Mouse (Mus musculus): Measurements from ENCODE around the gene Camsap1.
A peak's percentile ranks its signal among the peaks of the same experiment; 100 is the strongest.

Gene Camsap1

DNA sequence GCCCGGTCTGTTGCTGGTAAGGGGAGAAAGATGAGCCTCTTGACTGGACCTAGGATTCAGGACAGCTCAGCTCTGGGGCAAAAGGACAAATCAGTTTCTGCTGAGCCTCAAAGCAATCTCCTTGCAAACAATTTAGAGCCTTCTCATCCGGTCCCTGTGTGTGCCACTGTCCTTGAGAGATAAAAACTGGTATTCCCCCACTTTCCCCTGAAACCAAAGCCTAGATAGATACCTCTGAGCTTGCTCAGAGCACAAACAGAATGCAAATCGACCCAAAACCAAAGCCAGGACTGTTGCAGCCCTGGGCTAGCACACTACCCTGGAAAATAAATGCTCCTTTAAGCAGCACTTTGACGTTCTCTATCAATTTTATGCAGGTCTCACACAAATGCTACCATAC lies 4.1 kb downstream of the Camsap1 start:
- DNase-seq (ENCODE audit: low read depth, low spot score): no peak

DNA sequence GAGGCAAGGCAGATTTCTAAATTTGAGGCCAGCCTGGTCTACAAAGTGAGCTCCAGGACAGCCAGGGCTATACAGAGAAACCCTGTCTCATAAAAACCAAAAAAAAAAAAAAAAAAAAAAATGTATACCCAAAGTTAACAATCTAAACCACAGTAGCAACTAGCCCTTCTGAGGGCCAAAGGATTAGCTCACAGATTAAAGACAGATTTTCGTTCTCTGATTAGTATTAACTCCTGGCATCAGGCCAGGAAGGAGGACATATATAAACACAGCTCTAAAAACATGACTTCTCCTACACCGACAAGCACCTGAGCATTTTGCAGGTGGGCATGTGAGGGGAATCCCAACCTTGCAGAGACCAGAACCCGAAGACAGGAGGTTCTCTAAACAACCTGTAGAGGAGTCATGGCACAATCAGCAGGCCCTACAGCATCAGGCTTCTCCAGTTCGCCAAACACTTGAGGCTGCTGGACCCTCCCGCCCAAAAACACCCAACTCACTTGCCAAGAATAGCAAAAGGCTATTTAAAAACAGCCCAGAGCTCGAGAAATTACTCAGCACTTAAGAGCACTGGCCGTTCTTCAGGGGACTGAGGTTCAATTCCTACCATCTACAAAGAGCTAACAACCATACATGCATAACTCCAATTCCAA lies 5.4 kb downstream of the Camsap1 start:
- no peak for DNase-seq (ENCODE audit: low read depth, low spot score)

DNA sequence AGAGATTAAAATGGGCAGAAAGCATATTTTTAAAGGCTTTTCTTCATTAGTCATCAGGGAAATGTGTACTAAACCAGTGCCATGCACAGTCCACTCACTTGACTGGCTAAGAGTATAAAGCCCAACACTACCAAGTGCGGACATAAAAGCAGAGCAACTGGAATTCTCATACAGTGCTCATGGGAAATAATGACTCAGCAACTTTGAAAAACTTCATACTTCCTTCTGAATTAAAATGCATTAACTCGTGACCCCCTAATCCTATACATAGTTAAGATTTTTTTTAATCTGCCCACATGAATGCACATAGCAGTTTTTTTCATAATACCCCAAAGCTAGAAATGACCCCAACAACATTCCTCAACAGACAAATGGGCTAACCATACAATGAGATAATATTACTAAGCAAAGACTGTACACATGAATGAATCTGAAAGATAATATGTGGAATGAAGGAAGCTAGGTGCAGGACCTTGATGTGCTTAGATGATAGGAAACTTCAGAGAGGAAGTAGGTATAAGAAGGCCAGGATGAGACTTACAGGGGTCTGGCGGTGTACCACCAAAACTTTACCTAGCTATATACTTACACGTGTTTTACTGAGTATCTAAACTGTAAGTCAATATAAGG lies 7.8 kb downstream of the Camsap1 start:
- DNase-seq (ENCODE audit: low read depth, low spot score): no peak

DNA sequence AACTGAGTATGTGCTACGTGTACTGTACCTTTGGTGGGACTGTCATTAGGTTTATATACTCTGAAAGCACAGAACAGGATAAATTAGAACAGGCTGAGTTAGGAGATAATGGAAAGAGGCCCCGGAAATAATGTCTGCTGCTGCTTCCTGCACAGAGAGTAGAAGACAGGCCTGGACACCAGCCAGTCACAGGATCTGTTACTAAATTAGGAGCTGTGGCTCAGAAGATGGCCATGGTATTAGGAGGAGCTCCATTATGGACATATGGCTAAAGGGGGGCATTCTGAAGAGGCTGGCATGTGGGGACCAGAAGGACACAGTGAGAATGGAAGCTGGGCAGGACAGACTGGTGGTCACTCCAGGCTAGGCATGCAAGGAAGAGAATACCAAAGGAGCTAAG lies 12.7 kb downstream of the Camsap1 start:
- DNase-seq (ENCODE audit: low read depth, low spot score): no peak

DNA sequence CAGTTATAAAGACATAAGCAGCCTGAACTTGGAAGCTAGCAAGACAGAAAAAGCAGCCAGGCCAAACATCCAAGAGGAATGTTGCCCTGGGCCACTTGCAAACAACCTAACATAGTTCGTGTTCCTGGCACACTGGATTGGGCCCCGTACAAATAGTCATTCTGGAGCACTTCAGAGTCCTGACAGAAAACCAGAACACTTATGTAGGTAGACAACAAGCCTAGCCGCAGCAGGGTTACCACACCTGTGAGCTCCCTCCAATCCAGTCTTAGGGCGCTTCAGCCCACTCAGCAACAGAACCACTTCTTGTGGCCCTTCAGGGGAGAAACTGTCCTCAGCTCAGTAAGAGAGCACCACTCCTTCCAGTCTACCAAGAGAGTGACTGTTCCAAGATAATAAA lies 13.8 kb downstream of the Camsap1 start:
- no peak for DNase-seq (ENCODE audit: low read depth, low spot score)

DNA sequence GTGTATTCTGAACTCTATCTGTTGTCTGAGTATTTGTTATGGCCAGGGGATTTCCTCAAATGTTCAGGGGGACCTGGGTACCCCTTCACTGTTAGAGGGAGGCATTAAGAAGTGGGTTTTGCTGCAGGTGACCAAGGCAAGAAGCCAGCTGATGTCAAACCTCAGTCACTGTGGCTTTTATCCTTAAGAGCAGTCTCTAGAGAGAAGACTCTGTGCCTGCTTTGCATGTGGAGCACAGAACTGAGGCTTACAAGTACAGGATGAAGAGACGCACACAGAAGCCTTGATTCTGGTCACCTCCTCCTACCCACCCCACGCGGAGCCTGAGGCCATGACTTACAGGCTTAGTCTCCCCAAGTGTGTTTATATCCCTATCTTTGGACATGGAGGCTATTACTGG lies 33.8 kb downstream of the Camsap1 start:
- DNase-seq (ENCODE audit: low read depth, low spot score): no peak

DNA sequence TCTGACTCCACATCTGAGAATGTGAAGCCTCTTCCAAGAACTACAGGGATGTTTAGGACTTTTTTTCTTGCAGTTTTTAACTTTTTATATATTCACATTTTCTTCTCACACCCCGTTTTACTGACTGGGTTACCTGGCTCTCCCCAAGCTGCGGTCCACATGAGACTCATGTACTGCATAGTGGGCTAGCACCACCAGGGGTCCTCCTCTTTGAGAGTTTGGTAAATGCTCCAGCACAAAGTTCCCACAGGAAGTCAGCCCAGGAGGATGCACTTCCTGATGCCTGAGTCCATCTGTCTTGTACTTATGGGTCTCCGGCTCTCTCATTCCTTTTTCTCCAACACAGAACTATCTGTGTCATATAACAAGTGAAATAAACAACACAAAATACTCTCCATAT lies 35.1 kb downstream of the Camsap1 start:
- DNase-seq (ENCODE audit: low read depth, low spot score): no peak

DNA sequence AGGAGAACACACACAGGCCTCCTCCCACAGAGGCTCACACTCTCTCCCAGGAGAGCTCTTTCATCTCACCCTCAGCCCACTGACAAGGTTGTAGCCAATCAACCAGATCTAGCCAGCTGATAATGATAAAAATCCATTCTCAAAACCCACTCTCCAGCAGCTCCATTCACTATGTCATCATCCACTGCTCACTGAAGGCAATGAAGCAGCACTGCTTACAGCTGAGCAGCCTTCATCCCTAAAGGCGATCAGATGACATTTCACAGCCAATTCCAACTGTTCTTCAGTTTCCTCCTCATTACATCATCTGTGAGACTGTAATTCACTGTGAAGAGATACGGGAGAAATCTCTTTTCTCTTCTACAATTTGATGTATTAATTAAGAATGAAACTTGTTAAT lies 39.3 kb downstream of the Camsap1 start:
- no peak for DNase-seq (ENCODE audit: low read depth, low spot score)

DNA sequence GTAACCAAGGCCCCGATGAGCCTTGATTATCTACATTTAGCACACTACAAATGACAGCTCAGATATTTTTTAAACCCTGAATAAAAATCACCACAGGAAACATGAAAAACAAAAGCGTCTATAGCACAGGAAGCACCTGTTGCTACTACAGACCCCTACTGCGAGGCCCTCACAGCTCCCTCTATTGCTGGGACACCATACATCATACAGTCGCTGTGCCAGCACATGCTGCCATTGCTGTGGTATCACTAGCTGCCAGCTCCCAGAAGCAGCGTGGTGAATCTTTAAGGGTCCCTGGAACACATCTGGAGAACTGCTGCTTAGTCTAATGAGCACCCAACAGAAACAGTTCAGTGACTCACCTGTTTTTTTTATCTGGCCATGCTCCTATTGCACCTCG lies 42.6 kb downstream of the Camsap1 start:
- DNase-seq (ENCODE audit: low read depth, low spot score): no peak

DNA sequence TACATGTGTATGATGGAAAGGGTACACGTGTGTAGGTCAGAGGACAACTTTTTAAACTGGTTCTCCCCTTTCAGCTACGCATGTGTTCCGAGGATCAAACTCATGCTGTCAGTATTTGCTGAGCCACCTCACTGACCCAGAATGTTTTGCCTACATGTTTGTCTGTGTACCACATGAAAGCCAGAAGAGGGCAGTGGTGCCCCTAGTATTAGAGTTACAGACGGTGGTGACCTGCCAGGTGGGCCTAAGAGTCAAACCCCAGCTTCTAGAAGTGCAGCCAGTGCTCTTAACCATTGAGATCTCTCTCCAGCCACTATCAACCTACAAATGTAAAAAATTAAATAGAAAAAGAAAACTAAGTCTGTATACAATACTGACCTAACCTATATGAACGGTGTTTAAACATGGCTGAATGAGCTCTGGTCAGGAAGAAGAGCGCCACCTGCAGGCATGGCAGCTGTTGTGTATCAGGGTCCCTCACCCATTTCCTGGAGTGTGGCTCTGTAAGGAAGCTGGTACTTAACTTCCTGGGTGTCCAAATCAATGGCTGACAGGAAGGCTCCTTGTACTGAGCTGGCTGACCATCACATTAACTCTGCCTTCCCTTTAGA lies 51.7 kb downstream of the Camsap1 start:
- DNase-seq (ENCODE audit: low read depth, low spot score): no peak

DNA sequence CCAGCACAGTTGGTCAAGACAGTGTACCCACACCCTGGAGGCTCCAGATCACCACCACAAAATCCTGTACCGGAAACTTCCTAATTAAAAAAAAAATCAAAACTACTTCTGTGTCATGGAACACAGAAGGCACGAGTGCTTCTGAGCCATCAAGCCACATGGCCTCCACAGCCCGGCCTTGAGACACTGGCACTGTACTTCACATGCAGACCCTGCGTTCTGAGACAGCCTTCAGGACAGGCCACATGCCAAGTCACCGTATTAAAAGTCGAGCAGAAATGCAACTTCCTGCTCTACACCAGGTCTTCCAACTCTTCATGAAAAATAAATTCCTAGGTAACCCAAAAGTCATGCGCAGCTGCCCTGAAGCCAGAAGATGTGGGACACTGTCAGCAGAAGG lies 55.3 kb downstream of the Camsap1 start:
- DNase-seq (ENCODE audit: low read depth, low spot score): no peak

DNA sequence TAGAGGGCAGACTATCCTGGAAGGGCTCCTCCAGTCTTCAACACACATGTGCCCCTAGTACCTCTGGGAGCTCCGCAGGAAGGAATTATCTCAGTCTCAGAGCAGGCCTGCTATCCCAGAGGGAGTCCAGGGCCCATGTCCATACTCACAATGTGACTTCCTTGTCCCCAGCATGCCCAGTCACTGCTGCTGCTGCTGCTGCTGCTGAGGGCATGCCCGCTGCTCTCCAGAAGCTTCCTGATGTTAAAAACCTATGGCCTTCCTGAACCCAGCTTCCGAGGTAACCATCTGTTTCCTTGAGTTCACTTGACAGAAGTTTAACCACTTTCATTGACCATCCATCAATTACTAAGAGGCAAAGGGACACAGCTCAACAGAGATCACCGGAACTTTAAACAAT lies 58.1 kb downstream of the Camsap1 start:
- DNase-seq (ENCODE audit: low read depth, low spot score): no peak

DNA sequence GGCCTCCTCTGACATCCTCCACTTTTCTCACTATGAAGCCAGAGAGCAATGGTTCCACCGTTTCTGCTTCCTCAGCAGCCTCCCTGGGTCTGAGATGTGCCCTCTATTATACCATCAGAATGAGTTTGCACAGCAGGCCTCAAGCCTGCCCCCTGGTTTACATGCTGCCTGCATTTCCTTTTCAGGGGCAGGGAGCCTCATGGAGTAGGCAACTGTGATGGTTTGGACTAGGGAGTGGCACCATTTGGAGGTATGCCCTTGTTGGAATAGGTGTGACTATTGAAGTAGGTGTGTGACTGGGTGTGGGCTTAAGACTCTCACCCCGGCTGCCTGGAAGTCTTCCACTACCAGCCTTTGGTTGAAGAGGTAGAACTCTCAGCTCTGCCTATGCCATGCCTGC lies 59.3 kb downstream of the Camsap1 start:
- DNase-seq (ENCODE audit: low read depth, low spot score): no peak

DNA sequence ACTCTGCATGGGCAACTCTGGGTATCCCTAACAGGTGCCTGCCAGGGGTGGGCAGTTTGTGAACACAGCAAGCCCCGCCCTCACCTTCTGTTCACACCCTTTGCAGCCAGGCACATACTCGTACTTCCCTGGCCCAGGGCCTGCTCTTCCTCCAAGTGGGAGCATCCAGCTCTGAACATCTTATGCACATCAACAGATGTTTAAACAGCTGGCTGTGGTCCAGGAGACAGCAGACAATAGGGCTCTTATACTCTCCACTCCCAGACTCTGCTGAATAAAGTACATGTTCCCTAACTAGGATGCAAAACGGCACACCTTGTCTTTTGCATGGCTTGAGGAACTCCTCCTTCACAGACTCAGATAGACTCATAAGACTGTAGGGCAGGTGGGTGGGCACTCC lies 63.1 kb downstream of the Camsap1 start:
- DNase-seq (ENCODE audit: low read depth, low spot score): no peak

DNA sequence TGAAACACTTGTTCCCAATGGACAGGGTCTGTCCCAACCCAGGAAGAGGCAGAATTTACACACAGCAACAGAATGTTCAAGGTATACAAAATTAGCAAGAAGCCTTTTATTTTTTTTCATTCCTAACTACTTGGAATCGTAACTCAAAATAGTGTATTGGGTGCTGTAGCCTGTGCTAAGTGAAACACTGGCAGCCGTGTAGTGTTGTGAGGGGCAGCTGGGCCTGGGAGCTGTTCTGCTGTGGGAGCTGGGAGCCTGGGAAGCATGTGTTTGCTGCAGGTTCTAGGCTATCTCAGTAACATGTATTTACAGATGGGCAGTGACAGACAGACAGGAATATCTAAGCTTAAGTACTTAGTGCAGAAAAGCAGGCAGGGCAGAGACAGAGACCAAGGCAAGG lies 64.7 kb downstream of the Camsap1 start:
- no peak for DNase-seq (ENCODE audit: low read depth, low spot score)

DNA sequence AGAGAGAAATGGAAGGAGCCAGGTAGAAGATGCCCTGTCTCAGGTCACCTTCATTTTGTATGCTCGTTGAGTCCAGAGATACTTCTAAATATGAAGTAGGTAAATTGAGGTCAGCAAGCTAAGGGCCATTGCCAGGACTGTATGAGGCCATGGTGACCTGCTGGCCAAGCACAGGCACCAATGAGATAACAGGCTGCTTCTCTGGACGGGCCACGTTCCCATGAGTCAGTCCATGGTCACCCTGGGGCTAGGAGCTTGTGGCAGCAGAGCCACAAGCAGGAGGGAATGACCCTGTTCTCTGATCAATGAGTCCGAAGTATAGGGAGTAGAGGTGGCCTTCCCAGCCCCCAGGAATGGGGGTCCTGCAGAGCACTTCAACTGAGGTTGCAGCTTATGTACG lies 68.3 kb downstream of the Camsap1 start:
- DNase-seq (ENCODE audit: low read depth, low spot score): no peak

DNA sequence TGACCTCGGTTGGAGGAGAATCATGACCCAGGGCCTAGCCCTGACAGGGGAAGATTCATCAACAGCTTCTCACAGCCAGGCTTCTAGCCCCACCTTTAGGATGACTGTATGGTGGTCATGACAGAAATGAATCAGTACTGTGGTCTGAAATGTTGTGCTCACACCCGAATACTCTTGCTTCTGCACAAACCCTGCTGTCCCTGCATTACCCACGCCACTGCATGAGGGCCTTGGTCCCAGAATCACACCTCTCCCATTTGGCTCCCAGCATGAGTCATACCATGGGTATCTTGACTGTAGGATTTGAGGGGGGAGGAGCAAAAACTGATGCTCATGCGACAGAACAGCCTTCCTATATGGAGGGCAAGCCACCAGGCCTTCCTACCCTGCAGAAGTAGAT lies 68.9 kb downstream of the Camsap1 start:
- no peak for DNase-seq (ENCODE audit: low read depth, low spot score)

DNA sequence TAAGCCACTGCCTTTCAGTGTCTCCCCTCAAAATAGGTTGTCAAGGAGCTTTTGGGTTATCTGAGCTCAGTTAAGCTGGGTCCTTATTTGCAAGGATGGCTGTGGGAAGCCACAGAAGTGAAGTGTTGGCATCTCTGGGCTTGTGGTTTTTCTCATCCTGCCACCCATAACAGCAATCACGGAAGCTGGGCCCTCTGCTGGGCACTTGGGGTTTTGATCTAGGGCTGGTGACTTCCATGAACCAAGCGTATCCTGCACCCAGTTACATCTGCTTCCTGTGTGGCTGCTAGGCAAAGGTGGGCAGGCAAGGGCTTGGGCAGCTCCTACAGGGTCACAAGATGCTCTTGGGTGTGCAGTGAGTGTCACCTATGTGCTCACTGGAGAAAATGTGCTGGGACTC lies 69.8 kb downstream of the Camsap1 start:
- no peak for DNase-seq (ENCODE audit: low read depth, low spot score)

DNA sequence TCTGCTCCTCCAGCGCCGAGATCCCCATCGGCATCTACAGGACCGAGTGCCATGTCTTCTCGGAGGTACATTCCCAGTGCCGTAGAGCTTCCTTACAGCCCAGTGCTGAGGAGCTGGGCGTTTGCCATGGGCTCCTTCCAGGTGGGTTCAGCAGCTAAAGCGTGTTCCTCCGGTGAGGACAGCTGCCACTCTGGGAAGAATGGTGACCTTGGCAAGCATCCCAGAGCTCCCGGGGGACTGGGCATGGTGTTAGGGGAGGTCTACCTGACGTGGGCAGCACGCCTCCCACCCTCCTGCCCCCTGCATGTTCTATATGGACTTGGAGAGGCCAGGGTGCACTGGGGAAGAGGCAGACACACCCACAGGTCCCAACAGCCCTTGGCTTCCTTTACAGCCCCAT lies 73.2 kb downstream of the Camsap1 start:
- DNase-seq (ENCODE audit: low read depth, low spot score): no peak

DNA sequence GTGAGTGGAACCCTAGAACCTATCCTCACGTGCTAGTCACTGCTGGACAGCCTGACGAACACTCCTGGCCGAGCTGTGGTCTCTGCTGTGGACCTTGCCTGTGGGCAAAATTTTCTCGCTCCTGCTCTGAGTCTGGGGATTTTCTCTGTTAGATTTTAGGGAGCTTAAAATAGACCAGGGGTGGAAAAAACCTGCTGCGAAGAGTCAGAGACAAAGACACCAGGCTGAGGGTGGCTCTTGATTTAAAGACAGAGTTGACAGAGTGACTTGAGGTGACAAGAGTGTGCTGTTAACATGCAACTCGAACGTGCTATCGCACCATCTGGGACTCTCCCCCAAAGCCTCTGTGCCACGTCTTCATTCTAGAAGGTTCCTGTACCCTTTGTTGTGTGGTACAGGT lies 84.1 kb downstream of the Camsap1 start:
- no peak for DNase-seq (ENCODE audit: low read depth, low spot score)

DNA sequence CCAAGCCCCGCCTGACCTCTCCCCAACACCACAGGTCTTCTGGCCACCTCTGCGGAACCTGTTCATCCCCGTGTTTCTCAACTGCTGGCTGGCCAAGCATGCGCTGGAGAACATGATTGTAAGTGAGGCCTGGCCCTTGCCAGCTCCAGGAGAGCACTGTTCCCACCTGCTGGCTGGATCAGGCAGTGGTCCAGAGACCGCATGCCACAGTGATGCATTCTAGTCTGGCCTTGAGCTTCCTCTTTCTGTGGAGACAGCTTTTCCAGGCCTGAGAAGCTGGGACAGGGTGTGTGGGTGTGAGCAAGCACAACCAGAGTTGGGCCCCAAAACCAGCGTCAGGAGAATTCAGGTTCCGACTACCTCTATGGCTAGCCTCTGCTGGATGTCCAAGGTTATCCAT lies 90.6 kb downstream of the Camsap1 start:
- no peak for DNase-seq (ENCODE audit: low read depth, low spot score)

DNA sequence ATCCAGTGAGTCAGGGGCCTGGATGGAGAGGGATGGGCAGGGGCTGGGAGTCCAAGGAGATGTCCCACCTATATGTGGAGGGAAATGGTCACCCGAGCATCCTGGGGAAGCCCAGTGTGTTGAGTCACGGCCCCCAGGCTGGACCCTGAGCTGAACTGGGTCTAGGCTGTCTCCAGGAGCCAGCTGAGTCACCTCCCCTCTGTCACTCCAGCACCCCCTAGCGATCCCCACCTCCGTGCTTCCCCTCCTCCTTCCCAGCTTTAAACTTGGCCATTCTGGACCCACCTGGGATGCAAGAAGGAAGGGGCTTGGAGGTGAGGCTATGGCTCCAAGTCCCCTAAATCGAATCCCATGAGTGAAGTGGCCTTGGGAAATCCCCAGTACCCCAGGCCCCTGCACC lies 94.9 kb downstream of the Camsap1 start:
- no peak for DNase-seq (ENCODE audit: low read depth, low spot score)

DNA sequence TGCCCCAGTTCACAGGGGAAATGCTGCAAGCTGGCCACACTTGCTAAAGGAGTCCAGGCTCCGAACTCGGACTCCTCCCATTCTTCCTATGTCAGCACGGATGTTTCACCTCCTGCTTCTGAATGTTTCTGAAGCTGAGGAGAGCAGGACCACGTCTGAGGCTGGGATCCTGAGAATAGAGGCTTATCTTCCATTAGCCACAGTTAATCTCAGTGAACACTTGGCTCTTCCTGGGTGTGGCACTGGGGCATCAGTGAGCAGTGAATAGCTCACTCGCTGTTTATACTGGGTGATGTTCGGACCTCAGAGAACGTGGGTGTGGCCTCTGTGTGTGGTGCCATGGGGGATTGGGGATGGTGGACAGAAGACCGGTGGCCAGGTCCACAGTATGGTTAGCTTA lies 95.9 kb downstream of the Camsap1 start:
- peak; percentile 33 for DNase-seq (ENCODE audit: low read depth, low spot score)

DNA sequence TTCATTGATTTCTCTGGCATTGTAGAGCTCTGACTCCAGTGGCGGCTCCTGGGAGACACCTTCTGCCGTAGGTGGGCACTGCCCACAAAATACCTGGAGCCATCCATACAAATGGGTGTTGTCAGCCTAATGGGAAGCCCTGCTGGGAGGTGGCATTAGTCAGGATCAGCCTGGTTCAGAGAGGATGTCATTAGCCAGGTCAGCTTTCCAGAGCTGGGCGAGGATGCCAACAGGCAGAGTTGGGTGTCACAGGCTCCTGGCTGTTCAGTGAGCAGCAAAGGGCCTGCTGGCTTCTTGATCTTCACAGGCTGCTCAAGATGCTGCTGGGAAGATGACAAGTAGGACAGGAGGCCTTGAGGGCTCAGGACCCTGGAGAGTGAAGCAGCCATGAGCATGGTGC lies 98.3 kb downstream of the Camsap1 start:
- no peak for DNase-seq (ENCODE audit: low read depth, low spot score)
